Mouse (Mus musculus) midbrain, embryonic 11.5 days (tissue): ENCODE measurements around the gene Sec24b. TPM values are rescaled to one million over a fixed set of nuclear protein-coding genes. Genes with fewer than 3 reads are reported as not detected.

Experiments used
- ATAC-seq: fragments of 200-750 bp; cut with Nextera tagmentation; 2 replicates; pipeline ENCODE4 v1.8.0; 2017; ENCODE audit warnings: moderate TSS enrichment, moderate library complexity; ENCODE audit not compliant: low FRiP score
- DNase-seq: peaks from one replicate; pipeline ENCODE4 v3.0.0; 2015; ENCODE audit warnings: low spot score; ENCODE audit errors: missing footprints
- H3K27ac ChIP-seq: fragments of 300-500 bp; sonication (generic); 2 replicates; pipeline ENCODE4 v1.5.1; 2014; ENCODE audit warnings: low read depth, low read length
- H3K27me3 ChIP-seq: fragments of 300-500 bp; sonication (generic); 2 replicates; pipeline ENCODE4 v1.6.1; 2014; ENCODE audit warnings: mild to moderate bottlenecking, low read length, moderate library complexity, mixed read lengths; ENCODE audit not compliant: control insufficient read depth, insufficient read depth
- H3K36me3 ChIP-seq: fragments of 300-500 bp; sonication (generic); 2 replicates; pipeline ENCODE4 v1.6.1; 2014; ENCODE audit warnings: mild to moderate bottlenecking, low read length, moderate library complexity, mixed read lengths; ENCODE audit not compliant: control insufficient read depth, insufficient read depth
- H3K4me1 ChIP-seq: fragments of 300-500 bp; sonication (generic); 2 replicates; pipeline ENCODE4 v1.6.1; 2014; ENCODE audit warnings: low read length; ENCODE audit not compliant: control insufficient read depth, insufficient read depth
- H3K4me2 ChIP-seq: fragments of 300-500 bp; sonication (generic); 2 replicates; pipeline ENCODE4 v1.6.1; 2014; ENCODE audit warnings: mild to moderate bottlenecking, moderate library complexity
- H3K4me3 ChIP-seq: fragments of 300-500 bp; sonication (generic); 2 replicates; pipeline ENCODE4 v1.5.1; 2014; ENCODE audit warnings: low read depth, low read length
- H3K9ac ChIP-seq: fragments of 300-500 bp; sonication (generic); 2 replicates; pipeline ENCODE4 v1.6.1; 2014; ENCODE audit warnings: low read length
- H3K9me3 ChIP-seq: fragments of 300-500 bp; sonication (generic); 2 replicates; pipeline ENCODE4 v1.6.1; 2016; ENCODE audit warnings: low read length; ENCODE audit not compliant: control insufficient read depth
- WGBS: fragments of 180-500 bp; shearing (Covaris S2); extraction: QIAGEN DNeasy Blood & Tissue Kit; methylation state at CpG from one replicate; pipeline ENCODE4 v1.1.7; 2014; 5-methylcytosine and 5-hydroxymethylcytosine counted together
- polyA plus RNA-seq: library from polyadenylated mRNA; unstranded; fragments of >200 nt; fragmentation: Nextera tagmentation; extraction: Ambion mirVana; gene quantifications from 2 replicates; pipeline ENCODE4 v1.2.1, GENCODE M21; 2014

Sec24b gene
- polyA plus RNA-seq, 1 experiment from 2014 or later = 27.0 TPM

- no peaks in the 10 kb centered on the region for H3K27me3 ChIP-seq
- ATAC-seq (no peak), DNase-seq (no peak)
- H3K36me3 ChIP-seq = no peaks in the 10 kb centered on the region
- no peaks in the 10 kb centered on the region for H3K4me1 ChIP-seq
- H3K4me3 ChIP-seq = no peak overlapping the region
- H3K27ac ChIP-seq = no peak overlapping the region
- no peak overlapping the region for H3K9ac ChIP-seq
- H3K4me2 ChIP-seq = no peak overlapping the region
- 92% methylated on average over 5 of the region's 5 CpGs for WGBS
- no peaks in the 10 kb centered on the region for H3K9me3 ChIP-seq
These were observed 113.0 kb downstream of the Sec24b start for GRCm38 (mm10) chr3:129948359-129948758.

- Histone ChIP-seq H3K36me3 (no peaks in the 10 kb centered on the region), H3K27ac (no peak overlapping the region), H3K9me3 (no peaks in the 10 kb centered on the region), H3K27me3 (no peaks in the 10 kb centered on the region), H3K4me3 (no peak overlapping the region), H3K4me1 (no peaks in the 10 kb centered on the region), H3K9ac (no peak overlapping the region), H3K4me2 (no peak overlapping the region)
- WGBS = 81% methylated on average over 5 of the region's 5 CpGs
- no peak for ATAC-seq
- DNase-seq = no peak
These were observed 115.0 kb downstream of the Sec24b start for GRCm38 (mm10) chr3:129946217-129946914.

GRCm38 (mm10) chr3:129943813-129944212, 117.5 kb downstream of the Sec24b start:
- Histone ChIP-seq H3K27me3 (no peaks in the 10 kb centered on the region), H3K36me3 (no peaks in the 10 kb centered on the region), H3K9me3 (no peaks in the 10 kb centered on the region), H3K4me3 (no peak overlapping the region), H3K4me1 (no peaks in the 10 kb centered on the region), H3K9ac (no peak overlapping the region), H3K4me2 (no peak overlapping the region), H3K27ac (no peak overlapping the region)
- DNase-seq (no peak), ATAC-seq (no peak)
- WGBS = 86% methylated on average over 4 of the region's 4 CpGs

GRCm38 (mm10) chr3:129941291-129941690, 120.1 kb downstream of the Sec24b start:
- no peak overlapping the region for H3K27ac ChIP-seq
- H3K4me2 ChIP-seq = no peak overlapping the region
- no peaks in the 10 kb centered on the region for H3K36me3 ChIP-seq
- 88% methylated on average over 1 of the region's 1 CpGs for WGBS
- DNase-seq (no peak), ATAC-seq (no peak)
- no peaks in the 10 kb centered on the region for H3K9me3 ChIP-seq
- H3K9ac ChIP-seq = no peak overlapping the region
- H3K4me1 ChIP-seq = no peaks in the 10 kb centered on the region
- H3K27me3 ChIP-seq = no peaks in the 10 kb centered on the region
- no peak overlapping the region for H3K4me3 ChIP-seq

- WGBS = 89% methylated on average over 2 of the region's 2 CpGs
- ATAC-seq = no peak
- Histone ChIP-seq H3K27me3 (no peaks in the 10 kb centered on the region), H3K9me3 (no peaks in the 10 kb centered on the region), H3K4me3 (no peak overlapping the region), H3K4me2 (no peak overlapping the region), H3K36me3 (no peaks in the 10 kb centered on the region), H3K9ac (no peak overlapping the region), H3K4me1 (no peaks in the 10 kb centered on the region), H3K27ac (no peak overlapping the region)
- DNase-seq = no peak
These were observed 120.6 kb downstream of the Sec24b start for GRCm38 (mm10) chr3:129940780-129941179.

GRCm38 (mm10) chr3:129939058-129939457, 122.3 kb downstream of the Sec24b start:
- WGBS = 58% methylated on average over 7 of the region's 7 CpGs
- H3K9me3 ChIP-seq = no peaks in the 10 kb centered on the region
- no peak overlapping the region for H3K4me3 ChIP-seq
- H3K27me3 ChIP-seq = no peaks in the 10 kb centered on the region
- no peak overlapping the region for H3K27ac ChIP-seq
- H3K4me2 ChIP-seq = no peak overlapping the region
- DNase-seq (no peak), ATAC-seq (no peak)
- H3K4me1 ChIP-seq = no peaks in the 10 kb centered on the region
- H3K9ac ChIP-seq = no peak overlapping the region
- no peaks in the 10 kb centered on the region for H3K36me3 ChIP-seq

GRCm38 (mm10) chr3:129937848-129938247, 123.5 kb downstream of the Sec24b start:
- WGBS = 80% methylated on average over 3 of the region's 3 CpGs
- Histone ChIP-seq H3K4me3 (no peak overlapping the region), H3K36me3 (no peaks in the 10 kb centered on the region), H3K4me1 (no peaks in the 10 kb centered on the region), H3K27ac (no peak overlapping the region), H3K4me2 (no peak overlapping the region), H3K27me3 (no peaks in the 10 kb centered on the region), H3K9me3 (no peaks in the 10 kb centered on the region), H3K9ac (no peak overlapping the region)
- ATAC-seq (no peak), DNase-seq (no peak)

GRCm38 (mm10) chr3:129936561-129936960, 124.8 kb downstream of the Sec24b start:
- Histone ChIP-seq H3K36me3 (no peaks in the 10 kb centered on the region), H3K4me1 (no peaks in the 10 kb centered on the region), H3K4me3 (no peak overlapping the region), H3K9ac (no peak overlapping the region), H3K27ac (no peak overlapping the region), H3K27me3 (no peaks in the 10 kb centered on the region), H3K9me3 (no peaks in the 10 kb centered on the region), H3K4me2 (no peak overlapping the region)
- WGBS = 58% methylated on average over 9 of the region's 9 CpGs
- DNase-seq (no peak), ATAC-seq (no peak)
